Mouse (Mus musculus) intestine, postnatal 0 days (tissue): Measurements from ENCODE around the gene Pigt. TPM values are rescaled to one million over a fixed set of nuclear protein-coding genes. Genes with fewer than 3 reads are reported as not detected.

Source experiments
- ATAC-seq: fragments of 200-750 bp; cut with Nextera tagmentation; 2 replicates; pipeline ENCODE4 v1.8.0; 2017; ENCODE audit warnings: mild to moderate bottlenecking, moderate TSS enrichment, moderate library complexity
- H3K27ac ChIP-seq: fragments of 300-500 bp; sonication (generic); 2 replicates; pipeline ENCODE4 v1.5.1; 2014; ENCODE audit warnings: mild to moderate bottlenecking, low read depth, low read length, moderate library complexity
- H3K27me3 ChIP-seq: fragments of 300-500 bp; sonication (generic); replicated peaks from 2 replicates; pipeline ENCODE4 v1.6.1; 2014; ENCODE audit warnings: low read length, mixed read lengths; ENCODE audit not compliant: control insufficient read depth, insufficient read depth
- H3K36me3 ChIP-seq: fragments of 300-500 bp; sonication (generic); 2 replicates; pipeline ENCODE4 v1.6.1; 2014; ENCODE audit warnings: mild to moderate bottlenecking, moderate library complexity; ENCODE audit not compliant: control insufficient read depth, insufficient read depth
- H3K4me1 ChIP-seq: fragments of 300-500 bp; sonication (generic); replicated peaks from 2 replicates; pipeline ENCODE4 v1.6.1; 2014; ENCODE audit warnings: antibody characterized with exemption, low read length, mixed read lengths; ENCODE audit not compliant: control insufficient read depth, insufficient read depth
- H3K4me2 ChIP-seq: fragments of 300-500 bp; sonication (generic); replicated peaks from 2 replicates; pipeline ENCODE4 v1.6.1; 2014; ENCODE audit warnings: low read depth, mild to moderate bottlenecking, moderate library complexity
- H3K4me3 ChIP-seq: fragments of 300-500 bp; sonication (generic); 2 replicates; pipeline ENCODE4 v1.5.1; 2014; ENCODE audit warnings: low read depth, low read length
- H3K9ac ChIP-seq: fragments of 300-500 bp; sonication (generic); 2 replicates; pipeline ENCODE4 v1.6.1; 2014; ENCODE audit warnings: mild to moderate bottlenecking, low read depth, low read length
- H3K9me3 ChIP-seq: fragments of 300-500 bp; sonication (generic); 2 replicates; pipeline ENCODE4 v1.6.1; 2016; ENCODE audit warnings: mixed run types; ENCODE audit not compliant: control insufficient read depth
- CTCF ChIP-seq: sonication (generic); IDR thresholded peaks from 2 replicates; pipeline ENCODE4 v1.5.1; 2016; ENCODE audit warnings: low read depth, mild to moderate bottlenecking, control low read depth, antibody characterized with exemption, moderate library complexity
- WGBS: fragments of 180-500 bp; shearing (Covaris S2); extraction: QIAGEN DNeasy Blood & Tissue Kit; methylation state at CpG from one replicate; pipeline ENCODE4 v1.1.7; 2014; 5-methylcytosine and 5-hydroxymethylcytosine counted together
- polyA plus RNA-seq: library from polyadenylated mRNA; unstranded; fragments of >200 nt; fragmentation: Nextera tagmentation; extraction: Ambion mirVana; gene quantifications from 2 replicates; pipeline ENCODE4 v1.2.1, GENCODE M21; 2015

The Pigt gene
- polyA plus RNA-seq: 75.8 and 83.0 TPM in 2 replicates

DNA sequence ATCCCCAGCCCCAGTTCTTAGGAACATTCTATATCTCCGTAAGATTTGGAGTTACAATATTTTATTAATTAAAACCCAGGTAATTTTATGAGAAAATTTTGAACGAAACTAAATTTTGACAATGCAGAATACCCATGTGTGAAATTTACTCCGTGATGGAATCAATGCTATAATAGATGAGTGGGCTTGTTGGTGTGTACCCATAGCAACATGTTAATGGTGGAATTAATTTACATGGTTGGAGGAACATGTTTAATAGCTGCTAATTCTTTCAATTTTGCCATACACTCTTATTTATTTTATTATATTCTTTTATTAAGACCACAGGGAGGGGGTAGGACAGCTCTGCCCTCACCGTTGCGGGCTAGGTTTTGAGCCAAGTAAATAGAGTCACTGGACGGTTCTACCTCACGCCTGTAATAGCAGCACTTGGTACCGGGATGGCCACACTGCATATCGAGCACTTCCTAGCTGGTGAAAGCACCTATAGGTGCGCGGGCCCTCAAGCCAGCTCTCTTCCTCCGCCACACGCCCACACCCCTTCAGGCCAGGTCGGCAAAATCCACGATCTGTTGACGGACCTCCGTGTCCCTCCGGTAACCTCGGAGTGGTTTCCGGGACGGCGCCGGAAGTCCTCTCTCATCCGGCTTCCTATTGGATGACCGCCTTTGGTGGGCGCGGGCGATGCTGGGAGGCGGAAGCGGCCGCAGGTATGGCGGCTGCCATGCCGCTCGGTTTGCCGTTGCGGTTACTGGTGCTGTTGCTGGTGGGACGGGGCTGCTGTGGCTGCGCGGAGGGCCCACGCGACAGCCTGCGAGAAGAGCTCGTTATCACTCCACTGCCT lies at the start of gene Pigt:
Gene Pigt, plus strand, starts transcription at position 674 of the 844 bp plus-strand sequence.
- 0 out of 2 replicates have a peak, but pooled peaks cover 4% of the 10 kb centered on the region for H3K4me1 ChIP-seq
- peaks cover 23% of the 10 kb centered on the region for H3K36me3 ChIP-seq
- peak within 1 kb of the TSS; percentile 65 for H3K27ac ChIP-seq
- H3K9ac ChIP-seq: peak within 1 kb of the TSS; percentile 53
- 4% methylated on average over 43 of the region's 43 CpGs for WGBS
- H3K4me2 ChIP-seq: peak within 1 kb of the TSS; percentile 79
- peak; percentile 94 for ATAC-seq
- peak within 1 kb of the TSS; percentile 74 for H3K4me3 ChIP-seq
- H3K27me3 ChIP-seq: no peaks in the 10 kb centered on the region
- H3K9me3 ChIP-seq: no peaks in the 10 kb centered on the region
- no peak for TF ChIP-seq CTCF

DNA sequence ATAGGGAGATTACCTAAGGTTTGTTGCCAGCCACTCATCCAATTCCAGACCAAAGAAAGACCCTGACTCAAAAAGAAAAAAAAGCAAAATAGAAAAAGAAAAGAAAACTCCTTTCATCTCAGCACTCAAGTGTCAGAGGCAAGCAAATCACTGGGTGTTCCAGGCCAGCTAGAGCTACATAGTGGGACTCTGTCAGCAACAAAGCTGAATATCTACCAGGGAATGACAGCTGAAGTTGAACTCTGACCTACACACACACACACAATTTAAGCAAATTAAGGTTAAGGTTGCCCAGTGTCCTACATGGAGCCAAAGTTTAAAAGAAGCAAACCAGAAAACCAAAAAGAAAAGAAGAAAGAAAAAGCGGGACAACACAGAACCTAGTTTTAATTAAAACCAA lies 49.2 kb upstream of the Pigt start:
- no peak overlapping the region for H3K4me2 ChIP-seq
- TF ChIP-seq CTCF: no peak
- H3K4me1 ChIP-seq: peaks cover 3% of the 10 kb centered on the region; the same call in 1 of the 2 replicates
- 92% methylated on average over 1 of the region's 1 CpGs for WGBS
- no peak for ATAC-seq
- no peaks in the 10 kb centered on the region for H3K9me3 ChIP-seq
- H3K4me3 ChIP-seq: no peak overlapping the region
- no peaks in the 10 kb centered on the region for H3K27me3 ChIP-seq
- no peak overlapping the region for H3K27ac ChIP-seq
- no peaks in the 10 kb centered on the region for H3K36me3 ChIP-seq
- H3K9ac ChIP-seq: no peak overlapping the region

DNA sequence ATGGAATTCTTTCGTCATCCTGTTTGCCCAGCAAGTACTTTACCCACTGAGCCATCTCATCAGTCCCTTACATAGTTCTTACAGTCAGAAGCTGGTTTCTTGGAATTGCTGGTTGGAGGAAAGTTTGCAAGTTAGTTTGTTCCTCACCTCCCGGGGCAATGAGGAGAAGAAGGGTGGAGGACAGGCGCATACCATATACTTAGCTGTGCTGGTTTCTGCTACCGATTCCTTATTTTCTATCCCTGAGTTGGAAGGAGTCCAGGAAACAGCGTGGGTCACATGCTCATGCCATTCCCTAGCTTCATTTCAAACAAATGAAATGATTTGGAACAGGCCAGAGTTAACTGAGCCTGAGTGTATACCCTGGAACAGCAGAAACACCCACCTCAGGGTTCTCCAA lies 48.4 kb upstream of the Pigt start:
- no peaks in the 10 kb centered on the region for H3K27me3 ChIP-seq
- no peak overlapping the region for H3K27ac ChIP-seq
- no peak overlapping the region for H3K4me2 ChIP-seq
- H3K9me3 ChIP-seq: no peaks in the 10 kb centered on the region
- H3K9ac ChIP-seq: no peak overlapping the region
- no peak for ATAC-seq
- peaks cover 4% of the 10 kb centered on the region; the same call in 1 of the 2 replicates for H3K4me1 ChIP-seq
- H3K4me3 ChIP-seq: no peak overlapping the region
- 46% methylated on average over 5 of the region's 5 CpGs for WGBS
- no peak for TF ChIP-seq CTCF
- no peaks in the 10 kb centered on the region for H3K36me3 ChIP-seq

DNA sequence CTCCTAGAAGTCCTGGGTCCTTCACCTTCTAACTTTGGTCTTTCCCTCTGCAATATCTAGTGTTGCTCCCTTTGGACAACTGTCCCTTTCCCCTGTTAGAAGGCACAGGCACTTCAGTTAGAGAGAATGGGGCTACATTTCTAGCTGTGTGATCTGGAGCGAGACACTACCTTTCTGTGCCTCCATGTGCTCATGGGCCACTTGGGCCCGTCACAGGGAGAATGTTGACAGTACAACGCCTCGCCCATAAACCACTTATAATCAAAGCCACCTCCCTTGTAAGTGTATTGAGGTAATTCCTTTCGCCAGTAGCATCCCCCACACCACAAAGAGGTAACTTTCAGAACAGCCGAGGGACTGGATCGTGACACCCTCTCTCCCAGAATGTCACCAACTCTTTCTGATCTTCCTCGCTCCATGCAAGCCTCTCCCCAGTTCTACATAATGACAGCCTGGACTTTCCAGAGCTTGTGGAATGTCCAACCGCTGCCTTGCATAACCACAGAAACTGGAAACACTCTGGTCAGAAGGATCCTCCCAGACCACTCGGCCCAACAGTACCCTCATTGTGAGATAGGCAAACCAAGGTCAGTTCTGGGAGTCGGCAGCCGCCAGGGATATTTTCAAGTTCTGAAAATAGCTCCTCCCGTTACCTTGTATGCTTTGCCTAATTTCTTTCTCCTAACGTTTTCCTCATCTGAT lies 47.8 kb upstream of the Pigt start:
- no peak overlapping the region for H3K4me2 ChIP-seq
- ATAC-seq: no peak

DNA sequence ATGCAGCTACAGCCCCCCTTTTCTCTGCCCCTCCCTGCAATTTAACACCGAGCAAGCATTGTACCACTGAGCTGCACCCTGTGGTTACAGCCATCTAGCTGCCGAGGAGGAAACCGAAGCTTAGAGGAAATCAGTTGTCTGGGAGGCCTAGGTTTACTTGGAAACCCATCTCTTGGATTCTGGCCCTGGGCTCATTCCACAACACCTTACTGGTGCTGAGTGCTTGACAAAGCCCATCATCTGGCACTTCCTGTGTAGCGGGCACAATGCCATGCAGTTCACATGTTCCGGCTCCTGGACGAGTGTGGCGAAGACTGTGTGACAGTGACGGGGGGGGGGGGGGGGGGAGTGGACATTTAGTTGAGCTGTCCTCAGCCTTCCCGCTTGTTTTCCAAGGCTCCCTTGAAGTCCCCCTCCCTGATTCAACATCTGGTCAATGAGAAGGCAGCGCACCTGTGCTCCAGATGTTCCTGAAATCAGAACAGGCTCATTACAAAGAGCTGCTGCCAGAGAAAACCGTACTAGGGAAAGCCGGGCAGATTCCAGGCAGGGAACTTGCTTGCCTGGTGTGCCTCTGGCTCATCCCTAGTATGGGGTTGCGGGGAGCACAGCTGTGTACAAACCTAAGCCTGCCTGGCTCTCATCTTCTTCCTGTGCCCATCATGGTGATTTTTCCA lies 45.2 kb upstream of the Pigt start:
- Histone ChIP-seq H3K4me3 (no peak overlapping the region), H3K9ac (no peak overlapping the region), H3K4me2 (no peak overlapping the region), H3K9me3 (no peaks in the 10 kb centered on the region), H3K27ac (no peak overlapping the region), H3K4me1 (peaks cover 16% of the 10 kb centered on the region), H3K36me3 (no peaks in the 10 kb centered on the region), H3K27me3 (no peaks in the 10 kb centered on the region)
- no peak for ATAC-seq
- WGBS: 55% methylated on average over 12 of the region's 13 CpGs
- 0 out of 2 replicates have a peak, but pooled peaks have one; percentile 20 for TF ChIP-seq CTCF

More for the DNA sequence above, 47.8 kb upstream of the Pigt start:
- Histone ChIP-seq H3K27ac (no peak overlapping the region), H3K4me3 (no peak overlapping the region), H3K27me3 (no peaks in the 10 kb centered on the region), H3K36me3 (no peaks in the 10 kb centered on the region), H3K4me1 (peaks cover 4% of the 10 kb centered on the region), H3K9me3 (no peaks in the 10 kb centered on the region), H3K9ac (no peak overlapping the region)
- WGBS: 60% methylated on average over 14 of the region's 14 CpGs
- TF ChIP-seq CTCF: no peak
